Mouse (Mus musculus) embryonic fibroblast, embryonic 13.5 days (primary cell): ENCODE results near the gene Cmas.

Experiments used
- CTCF ChIP-seq: IDR thresholded peaks from 2 replicates; pipeline ENCODE4 v1.5.1; 2011; ENCODE audit warnings: mild to moderate bottlenecking, control low read depth, low read length, moderate library complexity, borderline replicate concordance; ENCODE audit not compliant: insufficient read depth
- POLR2A ChIP-seq: IDR thresholded peaks from 2 replicates; pipeline ENCODE4 v1.6.1; 2011; ENCODE audit warnings: low read depth, mild to moderate bottlenecking, control low read depth, low read length, moderate library complexity

DNA sequence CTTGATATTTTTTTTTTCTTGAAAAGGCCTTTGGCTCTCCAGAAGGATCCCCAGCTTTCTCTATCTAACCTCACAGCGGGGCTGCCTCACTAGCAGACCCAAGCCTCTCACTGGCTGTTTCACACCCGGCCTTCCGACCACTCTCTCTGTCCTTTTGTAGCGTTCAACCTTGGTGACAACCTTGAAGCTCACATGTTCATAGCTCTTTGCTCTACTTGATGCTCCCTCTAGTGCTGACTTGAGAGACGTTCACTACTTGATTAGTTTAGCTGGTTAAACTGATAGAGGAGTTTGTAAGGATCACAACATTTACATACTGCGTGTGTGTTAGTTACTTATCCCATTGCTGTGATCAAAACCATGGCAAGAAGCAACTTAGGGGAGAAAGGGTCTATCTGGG, 35.8 kb upstream of the Cmas start:
- TF ChIP-seq POLR2A, result no peak
- no peak for TF ChIP-seq CTCF
